In genomic region chr11:61714346-61715117, GRCm38 (mm10) we compare ENCODE assay signal across 1 mouse cellular context.
TF ChIP-seq lines count a peak whose summit lies in the region.

No protein-coding gene starts in this region.

TF ChIP-seq in C2C12, 6 proteins besides CTCF, POLR2A, EP300 and RAD21:
- no peak for TF ChIP-seq MYOG (IDR thresholded peaks at IDR 0.05; ENCODE audit: control insufficient read depth, extremely low read depth, insufficient read length)
- no peak for TF ChIP-seq MAX (IDR thresholded peaks at IDR 0.05)
- TF ChIP-seq CEBPB (IDR thresholded peaks at IDR 0.05; ENCODE audit: low read depth): no peak
- TF ChIP-seq MYOD1 (IDR thresholded peaks at IDR 0.05; ENCODE audit: control insufficient read depth, insufficient read length, low read depth): no peak
- TF ChIP-seq USF1 (IDR thresholded peaks at IDR 0.05; ENCODE audit: low read depth): no peak
- TF ChIP-seq FOSL1 (IDR thresholded peaks at IDR 0.05; ENCODE audit: insufficient read depth, low read length, poor library complexity, severe bottlenecking): no peak
